Mouse (Mus musculus) lung, postnatal 0 days (tissue): ENCODE measurements around the gene Atp2b2.

Source experiments
- CTCF ChIP-seq: IDR thresholded peaks from 2 replicates; pipeline ENCODE4 v1.5.1; 2016; ENCODE audit warnings: antibody characterized with exemption, mild to moderate bottlenecking
- EP300 ChIP-seq: IDR thresholded peaks from 2 replicates; pipeline ENCODE4 v1.6.1; 2016; ENCODE audit warnings: antibody characterized with exemption, mild to moderate bottlenecking, control low read depth

- TF ChIP-seq CTCF: no peak
- TF ChIP-seq EP300: no peak
These were observed 264.1 kb downstream of the Atp2b2 start for GRCm38 (mm10) chr6:113778229-113778753.
